Mouse (Mus musculus): Measurements from ENCODE around the gene Cyp4f17.
"Not testable (repeated sequence)": the region's sequence is repeated elsewhere in the genome, so short reads cannot be mapped to it uniquely, and the experiment has no call there.

- TF ChIP-seq CTCF (IDR thresholded peaks at IDR 0.05; ENCODE audit: borderline replicate concordance, control insufficient read depth, extremely low read depth, insufficient read depth, low read length, poor library complexity); POLR2A (IDR thresholded peaks at IDR 0.05; ENCODE audit: control insufficient read depth, extremely low read depth, insufficient read depth, low read length, poor library complexity): not testable (repeated sequence)
Measured at GRCm38 (mm10) chr17:32526341-32526740, 20.5 kb downstream of the Cyp4f17 start.

Data from thymus, adult 2 months (tissue).